In the genomic region with DNA sequence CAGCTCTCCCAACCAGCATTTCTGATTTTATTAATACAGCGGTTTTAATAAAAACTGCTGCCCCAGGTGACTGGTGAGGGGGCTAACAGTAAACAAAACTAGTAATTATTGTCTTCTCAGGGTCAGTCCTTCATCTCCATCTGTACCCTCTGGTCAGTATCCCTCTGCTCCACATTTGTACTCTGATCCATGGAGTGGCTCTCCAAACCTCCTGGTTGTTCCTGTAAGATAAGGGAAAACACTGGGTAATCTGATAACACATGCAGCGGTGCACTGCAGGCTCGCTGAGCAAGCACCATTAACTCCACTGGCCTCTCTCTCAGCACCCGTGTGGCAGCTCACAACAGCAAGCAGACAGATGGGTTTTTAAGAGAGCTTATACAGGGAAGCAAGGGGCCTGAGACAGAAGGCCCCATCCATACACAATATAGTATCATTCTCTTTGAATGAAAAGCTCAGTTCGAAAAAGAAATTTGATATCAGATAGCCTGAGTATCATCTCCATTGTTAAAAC, we compare ENCODE assay signal across 8 mouse cellular contexts. TPM values are rescaled to one million over a fixed set of nuclear protein-coding genes. Genes with fewer than 3 reads are reported as not detected.
A peak's percentile ranks its signal among the peaks of the same experiment; 100 is the strongest.
DNase-seq lines count a peak whose midpoint lies in the region; ATAC-seq lines count a peak whose summit lies in the region.

No protein-coding gene starts in this region.

- H3K4me2 ChIP-seq in heart, embryonic 13.5 days, result peak overlapping the region; percentile 31; the same call in 1 of the 2 replicates
- H3K4me2 ChIP-seq in hindbrain, embryonic 12.5 days (replicated peaks), result no peak overlapping the region
- no peak overlapping the region for H3K4me2 ChIP-seq in midbrain, embryonic 14.5 days (ENCODE audit: low read length)

- no peaks in the 10 kb centered on the region for H3K27me3 ChIP-seq in heart, embryonic 13.5 days (replicated peaks)
- H3K27me3 ChIP-seq in embryonic facial prominence, embryonic 10.5 days (replicated peaks; ENCODE audit: low read depth, poor library complexity, severe bottlenecking), result 0 out of 2 replicates have a peak, but pooled peaks cover 3% of the 10 kb centered on the region
- no peaks in the 10 kb centered on the region for H3K27me3 ChIP-seq in hindbrain, embryonic 12.5 days
- no peaks in the 10 kb centered on the region for H3K27me3 ChIP-seq in midbrain, embryonic 14.5 days (ENCODE audit: control insufficient read depth, insufficient read depth, low read length)

- H3K27ac ChIP-seq in heart, embryonic 13.5 days (replicated peaks), result peak overlapping the region; percentile 68
- H3K27ac ChIP-seq in embryonic facial prominence, embryonic 10.5 days (replicated peaks), result peak overlapping the region; percentile 80
- H3K27ac ChIP-seq in hindbrain, embryonic 12.5 days, result peak overlapping the region; percentile 83
- H3K27ac ChIP-seq in midbrain, embryonic 14.5 days (replicated peaks; ENCODE audit: low read depth, low read length), result peak overlapping the region; percentile 80

- H3K4me1 ChIP-seq in heart, embryonic 13.5 days, result peaks cover 89% of the 10 kb centered on the region
- peaks cover 98% of the 10 kb centered on the region for H3K4me1 ChIP-seq in embryonic facial prominence, embryonic 10.5 days
- peaks cover 75% of the 10 kb centered on the region for H3K4me1 ChIP-seq in hindbrain, embryonic 12.5 days
- peaks cover 49% of the 10 kb centered on the region for H3K4me1 ChIP-seq in midbrain, embryonic 14.5 days (ENCODE audit: control insufficient read depth, insufficient read depth, low read length)

- no peak for ATAC-seq in heart, embryonic 13.5 days (ENCODE audit: extremely low read depth, insufficient number of reproducible peaks, low FRiP score, low TSS enrichment)
- ATAC-seq in hindbrain, embryonic 12.5 days (ENCODE audit: low FRiP score), result 0 out of 2 replicates have a peak, but pooled peaks have one; percentile 13
- ATAC-seq in midbrain, embryonic 14.5 days (ENCODE audit: low FRiP score, low TSS enrichment), result no peak

- no peak overlapping the region for H3K4me3 ChIP-seq in heart, embryonic 13.5 days
- no peak overlapping the region for H3K4me3 ChIP-seq in embryonic facial prominence, embryonic 10.5 days
- H3K4me3 ChIP-seq in hindbrain, embryonic 12.5 days, result no peak overlapping the region
- no peak overlapping the region for H3K4me3 ChIP-seq in midbrain, embryonic 14.5 days (replicated peaks; ENCODE audit: low read depth, low read length)

- DNase-seq in heart, adult 9 months (ENCODE audit: low spot score in 2 of 2), result no peak
- no peak for DNase-seq in embryonic facial prominence, embryonic 10.5 days (ENCODE audit: low spot score)
- DNase-seq in midbrain, embryonic 14.5 days, result no peak
- DNase-seq in spleen, postnatal 36 days (ENCODE audit: low spot score in 2 of 2), result no peak
- no peak for DNase-seq in frontal cortex, postnatal 14 days (ENCODE audit: low spot score in 2 of 2)
- no peak for DNase-seq in urinary bladder, postnatal 10 days (ENCODE audit: low spot score)

- H3K9me3 ChIP-seq in heart, embryonic 13.5 days, result no peaks in the 10 kb centered on the region
- H3K9me3 ChIP-seq in embryonic facial prominence, embryonic 10.5 days, result no peaks in the 10 kb centered on the region
- no peaks in the 10 kb centered on the region for H3K9me3 ChIP-seq in hindbrain, embryonic 12.5 days (replicated peaks)
- no peaks in the 10 kb centered on the region for H3K9me3 ChIP-seq in midbrain, embryonic 14.5 days (ENCODE audit: control insufficient read depth, low read length)

- H3K36me3 ChIP-seq in heart, embryonic 13.5 days, result no peaks in the 10 kb centered on the region
- H3K36me3 ChIP-seq in embryonic facial prominence, embryonic 10.5 days (replicated peaks), result 0 out of 2 replicates have a peak, but pooled peaks cover 7% of the 10 kb centered on the region
- no peaks in the 10 kb centered on the region for H3K36me3 ChIP-seq in hindbrain, embryonic 12.5 days
- peaks cover 6% of the 10 kb centered on the region; the same call in 1 of the 2 replicates for H3K36me3 ChIP-seq in midbrain, embryonic 14.5 days (ENCODE audit: control insufficient read depth, insufficient read depth, low read length)

- WGBS in heart, embryonic 13.5 days, result 37% methylated on average over 5 of the region's 5 CpGs
- WGBS in embryonic facial prominence, embryonic 10.5 days, result 42% methylated on average over 5 of the region's 5 CpGs
- WGBS in hindbrain, embryonic 12.5 days, result 45% methylated on average over 5 of the region's 5 CpGs
- 43% methylated on average over 5 of the region's 5 CpGs for WGBS in midbrain, embryonic 14.5 days

- 0 out of 2 replicates have a peak overlapping the region, but pooled peaks have one; percentile 21 for H3K9ac ChIP-seq in heart, embryonic 13.5 days
- H3K9ac ChIP-seq in hindbrain, embryonic 12.5 days, result 0 out of 2 replicates have a peak overlapping the region, but pooled peaks have one; percentile 23
- H3K9ac ChIP-seq in midbrain, embryonic 14.5 days (replicated peaks; ENCODE audit: low read length), result no peak overlapping the region; the same call in 1 of the 2 replicates

RNA-seq across cellular contexts. Expression of a gene that starts 54.2 kb away (rescaled TPM):
- polyA plus RNA-seq in heart, embryonic 13.5 days (2015; fragmentation: Nextera tagmentation; extraction: Ambion mirVana), result 10.1 and 10.3 TPM in 2 replicates
- 12.9 and 14.8 TPM in 2 replicates for polyA plus RNA-seq in embryonic facial prominence, embryonic 10.5 days (2016; fragmentation: Nextera tagmentation; extraction: Ambion mirVana)
- 5.8 and 7.0 TPM in 2 replicates for polyA plus RNA-seq in hindbrain, embryonic 12.5 days (2016; fragmentation: Nextera tagmentation; extraction: Ambion mirVana)
- 5.4 and 6.8 TPM in 2 replicates for polyA plus RNA-seq in midbrain, embryonic 14.5 days (2014; fragmentation: Nextera tagmentation; extraction: Ambion mirVana)
